Mouse (Mus musculus): ENCODE measurements around the gene Ankrd42. TPM values are rescaled to one million over a fixed set of nuclear protein-coding genes. Genes with fewer than 3 reads are reported as not detected.

Ankrd42 gene
- polyA plus RNA-seq, 1 experiment from 2014 or later: 6.0 TPM

DNA sequence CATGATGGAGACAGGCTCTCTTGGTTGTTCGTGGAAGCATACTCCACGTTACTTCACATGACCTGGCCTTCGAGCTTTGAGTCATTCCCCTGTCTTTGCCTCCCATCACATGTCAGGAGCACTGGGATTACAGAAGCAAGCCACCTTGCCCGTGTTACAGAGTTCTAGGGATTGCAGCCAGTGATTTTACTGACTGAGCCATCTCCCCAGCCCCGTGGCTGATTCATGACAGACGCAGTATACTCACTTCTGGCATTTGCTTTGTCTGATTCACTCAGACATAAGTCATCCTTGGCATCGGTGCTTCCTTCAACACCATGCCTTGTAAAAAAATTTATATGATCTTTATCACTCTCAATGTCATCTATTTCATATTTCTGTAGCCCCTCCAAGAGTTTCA is 32.0 kb downstream of the Ankrd42 start:
- Histone ChIP-seq H3K9ac (replicated peaks; ENCODE audit: low read depth, low read length) (no peak overlapping the region), H3K27ac (ENCODE audit: low read length) (no peak overlapping the region), H3K27me3 (ENCODE audit: control insufficient read depth, insufficient read depth, low read length) (no peaks in the 10 kb centered on the region), H3K4me3 (ENCODE audit: low read depth, low read length) (no peak overlapping the region), H3K4me1 (ENCODE audit: control insufficient read depth, insufficient read depth, low read length) (no peaks in the 10 kb centered on the region), H3K9me3 (ENCODE audit: control insufficient read depth, low read depth, low read length) (no peaks in the 10 kb centered on the region), H3K4me2 (replicated peaks; ENCODE audit: low read depth, low read length) (no peak overlapping the region), H3K36me3 (ENCODE audit: control insufficient read depth, insufficient read depth, low read length) (no peaks in the 10 kb centered on the region)
- WGBS: 88% methylated on average over 7 of the region's 7 CpGs
- ATAC-seq (ENCODE audit: insufficient number of reproducible peaks, insufficient read depth, low FRiP score, low read depth): no peak

DNA sequence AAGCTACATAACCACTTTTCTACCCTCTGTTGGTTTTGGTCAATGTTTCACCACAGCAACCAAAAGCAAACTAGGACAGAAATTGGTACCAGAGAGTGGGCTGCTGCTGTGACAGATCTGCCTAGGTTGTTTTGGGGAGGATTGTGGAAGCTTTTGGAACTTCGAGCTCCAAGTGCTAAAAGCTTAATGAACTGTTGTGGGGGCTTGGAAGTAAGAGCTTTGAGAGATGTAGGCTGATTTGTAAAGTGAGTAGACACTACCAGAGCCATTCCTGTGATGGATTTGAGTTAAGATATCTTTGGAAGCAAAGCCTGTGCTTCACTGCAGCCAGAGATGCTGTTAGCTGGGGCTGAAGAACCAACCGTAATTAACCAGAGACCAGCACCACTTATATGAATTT is 46.1 kb downstream of the Ankrd42 start:
- no peaks in the 10 kb centered on the region for H3K27me3 ChIP-seq (ENCODE audit: control insufficient read depth, insufficient read depth, low read length)
- H3K9me3 ChIP-seq (ENCODE audit: control insufficient read depth, low read depth, low read length): no peaks in the 10 kb centered on the region
- H3K4me2 ChIP-seq (replicated peaks; ENCODE audit: low read depth, low read length): no peak overlapping the region
- H3K9ac ChIP-seq (replicated peaks; ENCODE audit: low read depth, low read length): no peak overlapping the region
- no peak for ATAC-seq (ENCODE audit: insufficient number of reproducible peaks, insufficient read depth, low FRiP score, low read depth)
- WGBS: 88% methylated on average over 2 of the region's 2 CpGs
- H3K27ac ChIP-seq (ENCODE audit: low read length): no peak overlapping the region
- no peaks in the 10 kb centered on the region for H3K36me3 ChIP-seq (ENCODE audit: control insufficient read depth, insufficient read depth, low read length)
- no peaks in the 10 kb centered on the region for H3K4me1 ChIP-seq (ENCODE audit: control insufficient read depth, insufficient read depth, low read length)
- no peak overlapping the region for H3K4me3 ChIP-seq (ENCODE audit: low read depth, low read length)

DNA sequence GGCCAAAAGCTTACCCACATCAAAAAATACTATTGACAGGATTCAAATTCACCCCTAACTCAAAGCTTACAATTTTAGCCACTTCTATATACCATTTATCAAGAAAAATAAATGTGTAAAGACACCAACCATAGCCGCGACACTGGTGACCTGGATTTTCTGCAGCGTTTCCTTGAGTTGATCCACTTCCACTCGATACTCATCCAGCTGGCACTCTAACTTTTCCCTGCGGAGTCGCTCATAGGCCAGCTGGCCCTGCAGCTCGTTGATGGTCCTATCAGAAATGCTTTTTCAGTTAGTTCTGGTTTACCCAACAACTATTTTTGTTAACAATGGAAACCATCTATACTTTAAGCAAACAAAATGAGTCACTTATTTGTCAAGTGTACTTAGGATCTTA is 47.0 kb downstream of the Ankrd42 start:
- no peak overlapping the region for H3K4me2 ChIP-seq (replicated peaks; ENCODE audit: low read depth, low read length)
- no peaks in the 10 kb centered on the region for H3K9me3 ChIP-seq (ENCODE audit: control insufficient read depth, low read depth, low read length)
- H3K27ac ChIP-seq (ENCODE audit: low read length): no peak overlapping the region

DNA sequence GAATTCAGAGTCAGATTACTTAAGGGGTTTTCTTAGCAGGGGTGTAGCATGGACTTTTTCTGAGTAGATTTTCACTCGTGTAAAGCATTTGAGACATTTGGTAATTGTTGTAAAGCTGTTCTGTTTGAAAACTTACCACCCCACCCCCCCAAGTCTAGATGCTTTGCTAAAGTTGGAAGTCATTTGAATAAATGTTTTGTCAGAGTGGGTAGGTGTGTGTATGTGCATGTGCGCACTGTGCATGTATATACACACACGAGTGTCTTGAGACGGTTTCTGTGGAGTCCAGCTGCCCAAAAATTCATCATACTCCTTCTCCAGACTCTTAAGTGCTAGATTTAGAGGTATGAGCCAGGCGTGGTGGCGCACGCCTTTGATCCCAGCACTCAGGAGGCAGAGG is 53.4 kb downstream of the Ankrd42 start:
- peaks cover 10% of the 10 kb centered on the region for H3K36me3 ChIP-seq (ENCODE audit: control insufficient read depth, insufficient read depth, low read length)
- ATAC-seq (ENCODE audit: insufficient number of reproducible peaks, insufficient read depth, low FRiP score, low read depth): no peak
- no peak overlapping the region for H3K4me2 ChIP-seq (replicated peaks; ENCODE audit: low read depth, low read length)
- no peak overlapping the region for H3K27ac ChIP-seq (ENCODE audit: low read length)
- no peaks in the 10 kb centered on the region for H3K9me3 ChIP-seq (ENCODE audit: control insufficient read depth, low read depth, low read length)
- no peak overlapping the region for H3K9ac ChIP-seq (replicated peaks; ENCODE audit: low read depth, low read length)
- H3K27me3 ChIP-seq (ENCODE audit: control insufficient read depth, insufficient read depth, low read length): no peaks in the 10 kb centered on the region
- no peaks in the 10 kb centered on the region for H3K4me1 ChIP-seq (ENCODE audit: control insufficient read depth, insufficient read depth, low read length)
- no peak overlapping the region for H3K4me3 ChIP-seq (ENCODE audit: low read depth, low read length)
- 93% methylated on average over 7 of the region's 7 CpGs for WGBS

More for the DNA sequence above, 47.0 kb downstream of the Ankrd42 start:
- no peak for ATAC-seq (ENCODE audit: insufficient number of reproducible peaks, insufficient read depth, low FRiP score, low read depth)
- 85% methylated on average over 7 of the region's 7 CpGs for WGBS
- Histone ChIP-seq H3K4me1 (ENCODE audit: control insufficient read depth, insufficient read depth, low read length) (no peaks in the 10 kb centered on the region), H3K9ac (replicated peaks; ENCODE audit: low read depth, low read length) (no peak overlapping the region), H3K36me3 (ENCODE audit: control insufficient read depth, insufficient read depth, low read length) (no peaks in the 10 kb centered on the region), H3K27me3 (ENCODE audit: control insufficient read depth, insufficient read depth, low read length) (no peaks in the 10 kb centered on the region), H3K4me3 (ENCODE audit: low read depth, low read length) (no peak overlapping the region)

DNA sequence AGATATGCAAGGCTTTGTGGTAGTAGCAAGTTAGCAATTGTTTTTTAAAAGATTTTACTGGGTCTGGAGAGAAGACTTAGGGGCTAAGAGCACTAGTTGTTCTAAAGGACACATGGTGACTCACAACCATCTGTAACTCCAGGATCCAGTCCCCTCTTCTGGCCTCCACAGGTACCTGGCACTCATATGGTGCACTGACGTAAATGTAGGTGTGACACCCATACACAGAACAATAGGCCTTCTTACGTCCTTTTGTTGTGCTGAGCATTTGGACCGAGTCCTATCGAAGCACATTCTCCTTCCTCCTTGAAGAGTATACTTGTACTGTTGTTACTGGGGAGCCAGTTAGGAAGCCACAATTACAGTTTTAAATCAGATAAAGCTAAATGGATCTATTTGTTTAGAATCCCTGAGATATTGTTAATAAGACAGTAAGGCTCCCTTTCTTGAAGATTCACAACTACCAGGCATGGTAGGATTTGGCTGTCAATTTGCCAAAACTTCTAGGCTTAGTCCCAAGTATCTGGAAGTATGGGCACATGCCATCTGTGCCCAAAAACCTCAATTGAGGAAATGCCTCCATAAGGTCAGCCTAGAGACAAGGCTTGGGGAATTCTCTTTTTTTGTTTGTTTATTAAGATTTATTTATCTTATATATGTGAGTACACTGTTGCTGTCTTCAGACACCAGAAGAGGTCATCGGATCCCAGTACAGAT is 56.3 kb downstream of the Ankrd42 start:
- Histone ChIP-seq H3K27ac (ENCODE audit: low read length) (no peak overlapping the region), H3K27me3 (ENCODE audit: control insufficient read depth, insufficient read depth, low read length) (no peaks in the 10 kb centered on the region), H3K9me3 (ENCODE audit: control insufficient read depth, low read depth, low read length) (no peaks in the 10 kb centered on the region), H3K36me3 (ENCODE audit: control insufficient read depth, insufficient read depth, low read length) (peaks cover 13% of the 10 kb centered on the region), H3K4me1 (ENCODE audit: control insufficient read depth, insufficient read depth, low read length) (no peaks in the 10 kb centered on the region), H3K4me3 (ENCODE audit: low read depth, low read length) (no peak overlapping the region), H3K4me2 (replicated peaks; ENCODE audit: low read depth, low read length) (no peak overlapping the region), H3K9ac (replicated peaks; ENCODE audit: low read depth, low read length) (no peak overlapping the region)
- WGBS: 89% methylated on average over 5 of the region's 5 CpGs
- no peak for ATAC-seq (ENCODE audit: insufficient number of reproducible peaks, insufficient read depth, low FRiP score, low read depth)

DNA sequence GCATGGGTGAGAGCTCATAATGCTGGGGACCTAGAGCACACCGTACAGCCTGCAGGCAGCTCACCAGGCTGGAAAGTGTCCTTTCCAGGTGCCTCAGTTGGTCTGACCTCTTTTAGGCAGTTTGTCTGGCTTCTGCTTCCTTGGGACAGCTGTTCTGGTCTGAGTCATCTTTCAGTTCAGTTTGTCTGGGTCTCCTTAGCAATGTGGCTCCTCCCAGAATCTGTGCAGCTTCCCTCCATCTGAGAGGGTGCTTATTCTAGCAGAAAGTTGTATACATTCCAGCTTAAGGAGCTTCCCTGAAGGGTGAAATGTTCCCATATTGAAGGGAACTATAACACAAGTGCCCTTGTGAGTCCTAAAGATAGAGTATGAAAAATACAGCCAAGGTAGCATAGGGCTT is 70.2 kb downstream of the Ankrd42 start:
- Histone ChIP-seq H3K36me3 (ENCODE audit: control insufficient read depth, insufficient read depth, low read length) (peaks cover 16% of the 10 kb centered on the region), H3K4me1 (ENCODE audit: control insufficient read depth, insufficient read depth, low read length) (no peaks in the 10 kb centered on the region), H3K27ac (ENCODE audit: low read length) (no peak overlapping the region), H3K27me3 (ENCODE audit: control insufficient read depth, insufficient read depth, low read length) (no peaks in the 10 kb centered on the region), H3K9me3 (ENCODE audit: control insufficient read depth, low read depth, low read length) (no peaks in the 10 kb centered on the region), H3K4me2 (replicated peaks; ENCODE audit: low read depth, low read length) (no peak overlapping the region), H3K4me3 (ENCODE audit: low read depth, low read length) (no peak overlapping the region), H3K9ac (replicated peaks; ENCODE audit: low read depth, low read length) (no peak overlapping the region)
- no peak; the same call in 1 of the 2 replicates for ATAC-seq (ENCODE audit: insufficient number of reproducible peaks, insufficient read depth, low FRiP score, low read depth)
- whole genome bisulfite sequencing: 84% methylated on average over 1 of the region's 1 CpGs

DNA sequence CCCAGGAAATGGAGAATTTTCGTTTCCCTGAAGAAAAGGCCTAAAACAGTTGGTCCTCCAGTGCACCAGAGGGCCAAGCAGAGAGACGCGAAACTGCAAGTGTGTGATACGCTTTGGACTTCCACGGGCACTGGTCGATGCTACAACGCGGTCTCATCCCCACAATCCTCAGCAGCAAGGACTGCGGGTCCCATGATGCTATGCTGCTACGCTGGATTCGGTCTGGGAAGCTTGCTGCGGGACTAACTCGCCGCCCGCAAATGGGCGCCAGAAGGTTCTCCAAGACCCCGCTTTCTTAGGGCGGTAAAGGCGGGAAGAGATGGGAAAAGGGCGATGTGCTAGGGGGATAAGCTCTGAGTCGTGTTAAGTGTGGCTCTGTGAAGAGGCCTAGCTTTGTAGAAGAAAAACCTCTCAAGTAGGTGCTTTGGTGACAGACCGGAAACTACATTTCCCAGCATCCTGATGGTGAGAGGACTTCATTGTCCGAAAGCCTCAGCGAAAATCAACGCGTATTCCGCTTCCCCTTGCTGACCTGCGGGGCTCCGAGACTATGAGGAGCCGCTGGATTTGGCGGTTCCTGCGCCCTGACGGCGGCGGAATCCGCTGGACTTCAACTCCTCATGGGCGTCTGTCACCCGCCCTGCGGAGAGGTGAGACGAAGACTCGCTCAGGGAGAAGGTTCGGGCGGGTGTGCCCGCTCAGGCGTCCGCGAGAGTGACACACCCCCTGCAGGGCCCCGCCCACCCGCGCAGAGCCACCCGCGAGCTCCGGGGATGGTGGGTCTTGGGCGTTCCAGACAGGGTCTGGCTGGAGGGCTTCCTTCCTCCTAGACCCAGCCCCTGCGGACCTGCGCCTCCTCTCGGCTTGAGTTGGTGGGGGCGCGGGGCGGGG is 75.7 kb downstream of the Ankrd42 start, which contains the start of gene Ccdc90b:
Gene Ccdc90b (plus strand): TSS at position 164 of the 891 bp plus-strand sequence.
- H3K4me1 ChIP-seq (ENCODE audit: control insufficient read depth, insufficient read depth, low read length): no peaks in the 10 kb centered on the region
- peak within 1 kb of the TSS; percentile 91 for H3K27ac ChIP-seq (ENCODE audit: low read length)
- peak within 1 kb of the TSS; percentile 56 for H3K9ac ChIP-seq (replicated peaks; ENCODE audit: low read depth, low read length)
- no peaks in the 10 kb centered on the region for H3K27me3 ChIP-seq (ENCODE audit: control insufficient read depth, insufficient read depth, low read length)
- H3K36me3 ChIP-seq (ENCODE audit: control insufficient read depth, insufficient read depth, low read length): peaks cover 4% of the 10 kb centered on the region; the same call in 1 of the 2 replicates
- peak; percentile 98 for ATAC-seq (ENCODE audit: insufficient number of reproducible peaks, insufficient read depth, low FRiP score, low read depth)
- no peaks in the 10 kb centered on the region for H3K9me3 ChIP-seq (ENCODE audit: control insufficient read depth, low read depth, low read length)
- H3K4me2 ChIP-seq (replicated peaks; ENCODE audit: low read depth, low read length): peak within 1 kb of the TSS; percentile 42
- peak within 1 kb of the TSS; percentile 59 for H3K4me3 ChIP-seq (ENCODE audit: low read depth, low read length)
- WGBS: under 1% methylated on average over 59 of the region's 60 CpGs

DNA sequence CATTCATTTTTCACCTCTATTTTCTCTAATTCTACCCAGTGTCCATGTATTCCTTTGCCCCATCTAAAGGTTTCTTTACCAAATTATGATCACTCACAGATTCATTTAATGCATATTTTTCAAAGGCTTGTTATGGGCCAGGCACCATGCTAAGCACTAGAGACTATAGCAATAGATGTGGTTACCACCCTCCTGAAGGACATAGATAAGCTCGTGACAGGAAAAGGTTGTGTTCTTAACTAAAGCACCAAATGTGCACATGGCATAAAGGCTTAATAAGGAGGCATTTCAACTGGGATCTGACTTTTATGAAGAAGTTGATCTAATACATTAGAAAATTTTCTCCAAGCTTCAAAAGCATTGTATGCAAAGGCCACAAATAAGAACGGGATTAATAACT is 78.2 kb downstream of the Ankrd42 start:
- H3K27ac ChIP-seq (ENCODE audit: low read length): no peak overlapping the region
- no peak overlapping the region for H3K9ac ChIP-seq (replicated peaks; ENCODE audit: low read depth, low read length)
- H3K27me3 ChIP-seq (ENCODE audit: control insufficient read depth, insufficient read depth, low read length): no peaks in the 10 kb centered on the region
- no peak overlapping the region for H3K4me3 ChIP-seq (ENCODE audit: low read depth, low read length)
- H3K9me3 ChIP-seq (ENCODE audit: control insufficient read depth, low read depth, low read length): no peaks in the 10 kb centered on the region
- H3K4me2 ChIP-seq (replicated peaks; ENCODE audit: low read depth, low read length): no peak overlapping the region
- H3K36me3 ChIP-seq (ENCODE audit: control insufficient read depth, insufficient read depth, low read length): no peaks in the 10 kb centered on the region
- H3K4me1 ChIP-seq (ENCODE audit: control insufficient read depth, insufficient read depth, low read length): no peaks in the 10 kb centered on the region
- WGBS: 86% methylated on average over 2 of the region's 2 CpGs
- ATAC-seq (ENCODE audit: insufficient number of reproducible peaks, insufficient read depth, low FRiP score, low read depth): no peak
